Mouse (Mus musculus) liver (tissue): ENCODE data around the gene Taf3.

Source experiments
- DNase-seq: peaks from one replicate; pipeline ENCODE4 v3.0.0-alpha.2; 2020; ENCODE audit warnings: mixed read lengths

The Taf3 gene

GRCm38 (mm10) chr2:9875220-9875619 is 173.2 kb downstream of the Taf3 start:
- no peak for DNase-seq

GRCm38 (mm10) chr2:9874467-9875219 is 173.8 kb downstream of the Taf3 start:
- no peak for DNase-seq

- DNase-seq, result no peak
Measured at GRCm38 (mm10) chr2:9873757-9874156, 174.6 kb downstream of the Taf3 start.

- DNase-seq, result no peak
Measured at GRCm38 (mm10) chr2:9872682-9873081, 175.7 kb downstream of the Taf3 start.

- DNase-seq, result no peak
Measured at GRCm38 (mm10) chr2:9871798-9872197, 176.6 kb downstream of the Taf3 start.

GRCm38 (mm10) chr2:9871141-9871716 is 177.2 kb downstream of the Taf3 start:
- DNase-seq, result no peak

- DNase-seq, result no peak
Measured at GRCm38 (mm10) chr2:9867092-9867825, 181.1 kb downstream of the Taf3 start.
